Mouse (Mus musculus) E14TG2a.4 (cell line): ENCODE results near the gene Fam71f1.

Source experiments
- CTCF ChIP-seq: conservative IDR thresholded peaks from 2 replicates; pipeline ENCODE4 v1.5.1; 2014; ENCODE audit warnings: low read length
- NANOG ChIP-seq: IDR thresholded peaks from 2 replicates; pipeline ENCODE4 v1.6.1; 2014; ENCODE audit warnings: borderline replicate concordance, low read length, mixed read lengths
- POU5F1 ChIP-seq: IDR thresholded peaks from 2 replicates; pipeline ENCODE4 v1.6.1; 2014; ENCODE audit warnings: low read length, borderline replicate concordance

- TF ChIP-seq CTCF = peak; percentile 71
- no peak for TF ChIP-seq NANOG
- no peak for TF ChIP-seq POU5F1
These were observed 13.5 kb upstream of the Fam71f1 start for GRCm38 (mm10) chr6:29305462-29305861.
